Mouse (Mus musculus): Measurements from ENCODE around the gene Ptdss2. TPM values are rescaled to one million over a fixed set of nuclear protein-coding genes. Genes with fewer than 3 reads are reported as not detected.

Gene Ptdss2
- polyA plus RNA-seq, 1 experiment: 84.6 TPM

GRCm38 (mm10) chr7:141092051-141092735 is 30.0 kb upstream of the Ptdss2 start:
- peaks cover 17% of the 10 kb centered on the region for H3K4me1 ChIP-seq (ENCODE audit: control insufficient read depth, insufficient read depth, low read length)
- TF ChIP-seq POLR2A (IDR thresholded peaks at IDR 0.05; ENCODE audit: borderline replicate concordance, control insufficient read depth, low read depth, low read length): no peak
- TF ChIP-seq CTCF (IDR thresholded peaks at IDR 0.05; ENCODE audit: control insufficient read depth, insufficient read depth, low read length): peak; percentile 87
- peak overlapping the region; percentile 13; the same call in 1 of the 2 replicates for H3K27ac ChIP-seq (ENCODE audit: control insufficient read depth, insufficient read depth, low read depth, low read length, poor library complexity)
- WGBS: 32% methylated on average over 37 of the region's 37 CpGs
- H3K4me3 ChIP-seq (replicated peaks; ENCODE audit: control insufficient read depth, low read depth, low read length): no peak overlapping the region

- no peak for TF ChIP-seq CTCF (IDR thresholded peaks at IDR 0.05; ENCODE audit: control insufficient read depth, insufficient read depth, low read length)
- no peak for TF ChIP-seq POLR2A (IDR thresholded peaks at IDR 0.05; ENCODE audit: borderline replicate concordance, control insufficient read depth, low read depth, low read length)
- H3K4me3 ChIP-seq (replicated peaks; ENCODE audit: control insufficient read depth, low read depth, low read length): no peak overlapping the region
- H3K27ac ChIP-seq (ENCODE audit: control insufficient read depth, insufficient read depth, low read depth, low read length, poor library complexity): no peak overlapping the region
- WGBS: 84% methylated on average over 6 of the region's 6 CpGs
- peaks cover 15% of the 10 kb centered on the region for H3K4me1 ChIP-seq (ENCODE audit: control insufficient read depth, insufficient read depth, low read length)
Observed at GRCm38 (mm10) chr7:141093950-141094349, 28.2 kb upstream of the Ptdss2 start.

GRCm38 (mm10) chr7:141094487-141095205 is 27.5 kb upstream of the Ptdss2 start:
- no peak overlapping the region for H3K4me3 ChIP-seq (replicated peaks; ENCODE audit: control insufficient read depth, low read depth, low read length)
- H3K4me1 ChIP-seq (ENCODE audit: control insufficient read depth, insufficient read depth, low read length): peaks cover 15% of the 10 kb centered on the region
- 53% methylated on average over 15 of the region's 15 CpGs for WGBS
- TF ChIP-seq POLR2A (IDR thresholded peaks at IDR 0.05; ENCODE audit: borderline replicate concordance, control insufficient read depth, low read depth, low read length) (no peak), CTCF (IDR thresholded peaks at IDR 0.05; ENCODE audit: control insufficient read depth, insufficient read depth, low read length) (no peak)
- no peak overlapping the region for H3K27ac ChIP-seq (ENCODE audit: control insufficient read depth, insufficient read depth, low read depth, low read length, poor library complexity)

- H3K27ac ChIP-seq (ENCODE audit: control insufficient read depth, insufficient read depth, low read depth, low read length, poor library complexity): peak overlapping the region; percentile 85
- peaks cover 15% of the 10 kb centered on the region for H3K4me1 ChIP-seq (ENCODE audit: control insufficient read depth, insufficient read depth, low read length)
- H3K4me3 ChIP-seq (replicated peaks; ENCODE audit: control insufficient read depth, low read depth, low read length): peak overlapping the region; percentile 76
- TF ChIP-seq POLR2A (IDR thresholded peaks at IDR 0.05; ENCODE audit: borderline replicate concordance, control insufficient read depth, low read depth, low read length): no peak
- no peak for TF ChIP-seq CTCF (IDR thresholded peaks at IDR 0.05; ENCODE audit: control insufficient read depth, insufficient read depth, low read length)
- WGBS: 9% methylated on average over 6 of the region's 6 CpGs
Observed at GRCm38 (mm10) chr7:141096021-141096420, 26.2 kb upstream of the Ptdss2 start.

- Histone ChIP-seq H3K27ac (ENCODE audit: control insufficient read depth, insufficient read depth, low read depth, low read length, poor library complexity) (peak overlapping the region; percentile 85), H3K4me3 (replicated peaks; ENCODE audit: control insufficient read depth, low read depth, low read length) (peak overlapping the region; percentile 76), H3K4me1 (ENCODE audit: control insufficient read depth, insufficient read depth, low read length) (peaks cover 15% of the 10 kb centered on the region)
- WGBS: 2% methylated on average over 6 of the region's 6 CpGs
- TF ChIP-seq CTCF (IDR thresholded peaks at IDR 0.05; ENCODE audit: control insufficient read depth, insufficient read depth, low read length) (0 out of 2 replicates have a peak, but pooled peaks have one; percentile 12), POLR2A (IDR thresholded peaks at IDR 0.05; ENCODE audit: borderline replicate concordance, control insufficient read depth, low read depth, low read length) (no peak)
Observed at GRCm38 (mm10) chr7:141096649-141097056, 25.5 kb upstream of the Ptdss2 start.

- Histone ChIP-seq H3K4me3 (replicated peaks; ENCODE audit: control insufficient read depth, low read depth, low read length) (no peak overlapping the region), H3K27ac (ENCODE audit: control insufficient read depth, insufficient read depth, low read depth, low read length, poor library complexity) (peak overlapping the region; percentile 35; the same call in 1 of the 2 replicates), H3K4me1 (ENCODE audit: control insufficient read depth, insufficient read depth, low read length) (peaks cover 15% of the 10 kb centered on the region)
- 53% methylated on average over 5 of the region's 5 CpGs for WGBS
- TF ChIP-seq CTCF (IDR thresholded peaks at IDR 0.05; ENCODE audit: control insufficient read depth, insufficient read depth, low read length) (no peak), POLR2A (IDR thresholded peaks at IDR 0.05; ENCODE audit: borderline replicate concordance, control insufficient read depth, low read depth, low read length) (no peak)
Observed at GRCm38 (mm10) chr7:141097177-141097576, 25.0 kb upstream of the Ptdss2 start.

GRCm38 (mm10) chr7:141099911-141100691 is 22.1 kb upstream of the Ptdss2 start, which contains the start of gene Sigirr:
Sigirr (minus strand) TSS chr7:141100572.
- WGBS: 6% methylated on average over 56 of the region's 56 CpGs
- peak within 1 kb of the TSS; percentile 47 for H3K4me3 ChIP-seq (replicated peaks; ENCODE audit: control insufficient read depth, low read depth, low read length)
- TF ChIP-seq CTCF (IDR thresholded peaks at IDR 0.05; ENCODE audit: control insufficient read depth, insufficient read depth, low read length): no peak
- peak; percentile 66; the same call in 1 of the 2 replicates for TF ChIP-seq POLR2A (IDR thresholded peaks at IDR 0.05; ENCODE audit: borderline replicate concordance, control insufficient read depth, low read depth, low read length)
- peaks cover 9% of the 10 kb centered on the region for H3K4me1 ChIP-seq (ENCODE audit: control insufficient read depth, insufficient read depth, low read length)
- no peak within 1 kb of the TSS for H3K27ac ChIP-seq (ENCODE audit: control insufficient read depth, insufficient read depth, low read depth, low read length, poor library complexity)
